Mouse (Mus musculus) lung, adult 2 months (tissue): Measurements from ENCODE around the gene Casz1. TPM values are rescaled to one million over a fixed set of nuclear protein-coding genes. Genes with fewer than 3 reads are reported as not detected.
A peak's percentile ranks its signal among the peaks of the same experiment; 100 is the strongest.

Experiments
- DNase-seq: peaks from one replicate; pipeline ENCODE4 v3.0.0; 2022
- H3K4me1 ChIP-seq: fragments of 200-500 bp; 2 replicates; pipeline ENCODE4 v1.6.1; 2011; ENCODE audit warnings: low read length; ENCODE audit not compliant: control insufficient read depth, insufficient read depth
- H3K4me3 ChIP-seq: fragments of 200-500 bp; replicated peaks from 2 replicates; pipeline ENCODE3; 2011; ENCODE audit warnings: low read depth, mild to moderate bottlenecking, control low read depth, low read length; ENCODE audit errors: extremely low read depth
- CTCF ChIP-seq: fragments of 200-500 bp; IDR thresholded peaks from 2 replicates; pipeline ENCODE4 v1.5.1; 2011; ENCODE audit warnings: mild to moderate bottlenecking, low read length, control low read depth; ENCODE audit not compliant: insufficient read depth
- POLR2A ChIP-seq: fragments of 200-500 bp; IDR thresholded peaks from 2 replicates; pipeline ENCODE4 v1.6.1; 2011; ENCODE audit warnings: low read depth, mild to moderate bottlenecking, control low read depth, low read length, borderline replicate concordance; ENCODE audit errors: extremely low read depth
- WGBS: fragments of 180-500 bp; shearing (Covaris S2); methylation state at CpG from one replicate; pipeline ENCODE4 v1.1.7; 2018; 5-methylcytosine and 5-hydroxymethylcytosine counted together
- polyA plus RNA-seq: library from polyadenylated mRNA; depleted of rRNA; stranded (reverse); fragments of >200 nt; gene quantifications from 2 replicates; pipeline ENCODE4 v1.2.3, GENCODE M21; 2012

The Casz1 gene
- polyA plus RNA-seq, 1 experiment: 68.7 TPM

GRCm38 (mm10) chr4:148890892-148891838, 86.9 kb downstream of the Casz1 start:
- no peak for DNase-seq
- Histone ChIP-seq H3K4me1 (no peaks in the 10 kb centered on the region), H3K4me3 (no peak overlapping the region)
- 18% methylated on average over 51 of the region's 52 CpGs for WGBS
- TF ChIP-seq POLR2A (no peak), CTCF (no peak)

GRCm38 (mm10) chr4:148896125-148896524, 91.9 kb downstream of the Casz1 start:
- WGBS: 71% methylated on average over 6 of the region's 6 CpGs

GRCm38 (mm10) chr4:148899927-148900294, 95.7 kb downstream of the Casz1 start:
- TF ChIP-seq POLR2A: no peak
- TF ChIP-seq CTCF: no peak
- H3K4me1 ChIP-seq: peaks cover 18% of the 10 kb centered on the region
- DNase-seq: no peak
- peak overlapping the region; percentile 61 for H3K4me3 ChIP-seq
- WGBS: 33% methylated on average over 1 of the region's 1 CpGs

More at GRCm38 (mm10) chr4:148896125-148896524, 91.9 kb downstream of the Casz1 start:
- TF ChIP-seq POLR2A: no peak
- no peak for TF ChIP-seq CTCF
- no peak for DNase-seq
- no peak overlapping the region for H3K4me3 ChIP-seq
- no peaks in the 10 kb centered on the region for H3K4me1 ChIP-seq

- under 1% methylated on average over 119 of the region's 123 CpGs for WGBS
- TF ChIP-seq POLR2A: no peak
- TF ChIP-seq CTCF: no peak
- peak; percentile 80 for DNase-seq
These were observed 96.3 kb downstream of the Casz1 start for GRCm38 (mm10) chr4:148900295-148901211.

GRCm38 (mm10) chr4:148901275-148902052, 97.2 kb downstream of the Casz1 start:
- under 1% methylated on average over 64 of the region's 64 CpGs for WGBS
- Histone ChIP-seq H3K4me1 (peaks cover 29% of the 10 kb centered on the region), H3K4me3 (peak overlapping the region; percentile 85)
- DNase-seq: no peak
- TF ChIP-seq POLR2A (no peak), CTCF (no peak)

More at GRCm38 (mm10) chr4:148900295-148901211, 96.3 kb downstream of the Casz1 start:
- Histone ChIP-seq H3K4me3 (peak overlapping the region; percentile 85), H3K4me1 (peaks cover 23% of the 10 kb centered on the region)

GRCm38 (mm10) chr4:148902919-148903727, 98.9 kb downstream of the Casz1 start:
- Histone ChIP-seq H3K4me1 (peaks cover 44% of the 10 kb centered on the region), H3K4me3 (peak overlapping the region; percentile 53)
- DNase-seq: peak; percentile 78
- TF ChIP-seq POLR2A (no peak), CTCF (peak; percentile 68)
- WGBS: 16% methylated on average over 8 of the region's 8 CpGs

- no peak for DNase-seq
- Histone ChIP-seq H3K4me1 (peaks cover 61% of the 10 kb centered on the region), H3K4me3 (no peak overlapping the region)
- no peak for TF ChIP-seq POLR2A
- no peak for TF ChIP-seq CTCF
- WGBS: 72% methylated on average over 7 of the region's 7 CpGs
These were observed 101.1 kb downstream of the Casz1 start for GRCm38 (mm10) chr4:148905295-148905694.

GRCm38 (mm10) chr4:148906806-148907205, 102.6 kb downstream of the Casz1 start:
- DNase-seq: no peak
- TF ChIP-seq POLR2A (no peak), CTCF (no peak)

GRCm38 (mm10) chr4:148908214-148908681, 104.0 kb downstream of the Casz1 start:
- no peak for DNase-seq
- TF ChIP-seq POLR2A (no peak), CTCF (peak; percentile 53)
- WGBS: 52% methylated on average over 11 of the region's 11 CpGs
- Histone ChIP-seq H3K4me1 (peaks cover 83% of the 10 kb centered on the region), H3K4me3 (no peak overlapping the region)

More at GRCm38 (mm10) chr4:148906806-148907205, 102.6 kb downstream of the Casz1 start:
- peaks cover 76% of the 10 kb centered on the region for H3K4me1 ChIP-seq
- no peak overlapping the region for H3K4me3 ChIP-seq
- WGBS: 50% methylated on average over 10 of the region's 10 CpGs
